Mouse (Mus musculus): Measurements from ENCODE around the gene Mbd6. TPM values are rescaled to one million over a fixed set of nuclear protein-coding genes. Genes with fewer than 3 reads are reported as not detected.

Mbd6 gene
- total RNA-seq, 2 experiments from 2014 or later = 41.2 to 44.7 TPM

DNA sequence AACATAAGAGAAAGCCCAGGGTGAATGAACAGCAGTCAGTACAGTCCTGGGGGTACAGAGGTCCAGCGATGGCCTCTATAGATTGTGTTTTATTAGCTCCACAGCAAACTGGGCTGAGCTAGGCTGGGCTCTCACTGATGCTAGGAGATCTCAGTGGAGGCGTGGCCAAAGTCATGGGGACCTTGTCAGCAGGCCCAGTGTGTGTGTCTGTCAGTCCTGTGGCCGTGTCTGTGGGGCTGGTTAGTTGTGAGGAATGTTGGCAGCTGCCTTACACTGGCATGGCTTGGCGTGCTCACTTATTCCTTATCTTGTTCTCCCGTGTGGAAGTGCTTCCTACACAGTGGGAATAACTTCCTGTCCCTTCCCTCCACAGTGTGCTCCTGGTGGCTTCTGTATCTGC, 20.4 kb downstream of the Mbd6 start:
- intact Hi-C loops (cut with DNase I) = no loop called here
- DNase-seq (ENCODE audit: low spot score in 2 of 2) = no peak

GRCm38 (mm10) chr10:127267318-127267717, 21.5 kb downstream of the Mbd6 start:
- intact Hi-C loops (cut with DNase I) = loop anchor here (2.0 kb wide), 1 partner anchor 21 kb away; the partner anchor contains the start of gene Mbd6
- DNase-seq (ENCODE audit: low spot score in 2 of 2) = no peak

DNA sequence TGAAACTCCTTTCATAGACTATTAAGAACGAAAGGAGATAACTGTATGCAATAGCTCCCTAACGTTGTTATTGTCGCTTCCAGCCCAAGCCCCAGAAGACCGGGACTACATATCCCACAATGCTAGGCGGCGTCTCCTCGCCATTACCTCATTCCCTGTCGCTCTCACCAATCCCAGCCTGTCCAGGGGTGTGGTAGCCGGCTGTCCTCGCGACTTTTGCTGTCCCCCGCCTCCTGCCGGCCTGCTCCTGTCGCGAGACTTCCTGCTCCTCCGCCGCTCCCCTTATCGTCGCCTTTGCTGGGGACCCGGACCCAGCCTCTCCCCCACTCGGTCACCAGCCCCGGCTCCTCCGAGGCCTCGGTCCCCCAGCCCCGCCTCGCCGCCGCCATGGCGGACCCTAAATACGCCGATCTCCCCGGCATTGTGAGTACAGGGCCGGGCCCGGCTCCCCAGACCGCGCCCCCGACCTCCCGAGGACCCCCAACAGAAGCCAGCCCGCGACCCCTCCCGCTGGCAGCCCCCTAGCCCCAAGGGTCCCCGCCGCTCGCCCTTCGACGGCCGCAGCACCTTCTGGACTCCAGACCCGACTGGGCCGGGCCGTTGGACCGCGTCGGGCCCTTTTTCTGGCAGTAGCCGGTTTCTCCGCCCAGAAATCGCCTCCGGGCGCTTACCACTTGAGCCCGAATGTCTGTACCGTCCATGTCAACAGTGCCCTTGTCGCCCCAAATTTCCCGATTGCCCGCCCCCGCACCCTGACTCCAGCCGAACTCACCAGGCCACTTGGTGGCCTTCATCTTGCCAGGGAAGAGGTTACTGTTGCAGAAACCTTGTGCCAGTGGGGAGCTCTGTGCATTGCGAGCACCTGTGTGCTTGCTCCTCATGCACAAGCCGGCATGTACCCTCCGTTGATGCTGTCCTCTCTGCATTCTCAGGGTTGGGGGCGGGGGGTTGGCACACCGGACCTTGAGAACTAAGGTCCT, 22.4 kb downstream of the Mbd6 start, which contains the start of gene Dctn2:
Dctn2 (plus strand) TSS at position 257 of the 980 bp plus-strand sequence.
- intact Hi-C loops (cut with DNase I) = loop anchor here (2.0 kb wide), 1 partner anchor 22 kb away; the partner anchor contains the start of gene Mbd6
- DNase-seq (ENCODE audit: low spot score in 2 of 2) = peak; percentile 95 to 97

DNA sequence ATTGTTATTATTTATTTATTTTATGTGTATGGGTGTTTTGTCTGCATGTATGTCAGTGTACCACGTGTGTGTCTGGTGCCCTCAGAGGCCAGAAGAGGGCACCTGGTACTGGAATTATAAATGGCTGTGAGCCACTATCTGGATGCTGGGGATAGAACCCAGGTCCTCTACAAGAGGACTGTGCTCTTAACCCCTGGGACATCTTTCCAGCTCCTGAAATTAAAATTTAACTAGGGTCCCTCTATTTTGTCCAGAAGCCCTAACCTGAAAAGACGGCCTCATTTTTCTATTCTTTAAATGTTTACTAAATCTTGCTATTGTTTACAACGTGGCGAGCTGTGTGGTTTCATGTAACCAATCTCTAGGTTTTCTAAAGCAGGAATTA, 23.1 kb downstream of the Mbd6 start:
- intact Hi-C loops (cut with DNase I) = loop anchor here (2.0 kb wide), 1 partner anchor 23 kb away; the partner anchor contains the start of gene Mbd6
- DNase-seq (ENCODE audit: low spot score in 2 of 2) = no peak

- intact Hi-C loops (cut with DNase I) = no loop called here
- no peak for DNase-seq (ENCODE audit: low spot score in 2 of 2)
Observed at GRCm38 (mm10) chr10:127264971-127265370, 23.8 kb downstream of the Mbd6 start.

GRCm38 (mm10) chr10:127264336-127264735, 24.5 kb downstream of the Mbd6 start:
- intact Hi-C loops (cut with DNase I) = no loop called here
- DNase-seq (ENCODE audit: low spot score in 2 of 2) = no peak

DNA sequence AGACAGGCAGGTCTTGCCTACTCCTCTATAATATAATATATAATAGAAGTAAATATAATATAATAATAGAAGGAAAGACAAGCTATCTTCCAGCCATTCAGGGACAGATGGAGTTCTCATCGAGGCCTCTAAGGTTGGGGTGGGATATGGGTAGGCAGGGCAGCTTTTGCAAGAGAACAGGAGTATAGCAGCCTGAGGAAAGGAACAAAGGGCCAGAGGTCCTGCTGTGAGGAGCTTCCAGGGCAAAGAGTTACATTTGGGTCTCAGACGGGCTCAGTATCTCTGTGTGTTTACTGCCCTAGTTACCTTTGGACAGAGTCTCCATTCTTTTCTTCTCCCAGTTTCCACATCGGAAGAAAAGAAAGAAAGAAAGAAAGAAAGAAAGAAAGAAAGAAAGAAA, 25.2 kb downstream of the Mbd6 start:
- intact Hi-C loops (cut with DNase I) = no loop called here

GRCm38 (mm10) chr10:127262548-127263398, 26.0 kb downstream of the Mbd6 start, which contains the start of gene Kif5a:
Kif5a (minus strand) TSS chr10:127263348.
- intact Hi-C loops (cut with DNase I) = no loop called here
- peak; percentile 52 to 81 for DNase-seq (ENCODE audit: low spot score in 2 of 2)

More for the DNA sequence above, 25.2 kb downstream of the Mbd6 start:
- no peak for DNase-seq (ENCODE audit: low spot score in 2 of 2)

DNA sequence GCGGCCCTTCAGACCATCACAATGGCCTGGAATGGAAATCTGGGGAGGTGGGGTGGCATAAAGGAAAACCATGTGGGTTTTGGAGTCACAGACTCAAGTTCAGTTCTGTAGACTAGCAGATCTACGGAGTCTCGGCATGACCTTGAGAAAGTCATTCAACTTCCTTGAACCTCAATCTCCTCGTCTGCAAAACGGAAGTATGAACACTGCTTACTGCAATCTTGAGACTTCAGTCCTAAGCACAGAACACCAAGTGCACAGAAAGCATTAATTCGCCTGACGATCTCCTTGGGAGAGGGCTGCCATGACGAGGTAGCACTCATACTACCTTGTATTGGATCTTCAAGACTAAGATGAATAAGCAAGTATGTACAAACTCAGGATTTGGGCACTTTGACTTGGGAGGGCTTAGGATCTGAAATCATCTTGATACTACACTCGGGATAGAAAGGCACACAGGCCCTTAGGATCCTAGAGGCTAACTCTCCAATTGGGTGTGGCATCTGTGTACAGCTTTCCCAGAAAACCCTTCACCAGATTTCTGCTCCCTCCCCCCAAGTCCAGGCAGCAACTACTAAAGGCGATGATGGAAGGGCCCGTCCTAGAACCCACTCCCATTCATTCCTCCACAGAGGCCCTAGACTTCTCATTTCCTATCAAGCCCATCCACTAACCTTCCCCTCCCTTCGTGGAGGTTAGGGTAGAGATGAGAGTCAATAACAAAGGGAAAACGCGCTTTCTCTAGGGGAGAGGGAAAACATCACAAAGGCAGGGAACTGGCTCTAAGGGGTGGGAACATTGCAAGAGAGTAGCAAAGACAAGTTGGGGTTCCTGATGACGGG, 26.9 kb downstream of the Mbd6 start:
- DNase-seq (ENCODE audit: low spot score in 2 of 2) = no peak
- intact Hi-C loops (cut with DNase I) = no loop called here

DNA sequence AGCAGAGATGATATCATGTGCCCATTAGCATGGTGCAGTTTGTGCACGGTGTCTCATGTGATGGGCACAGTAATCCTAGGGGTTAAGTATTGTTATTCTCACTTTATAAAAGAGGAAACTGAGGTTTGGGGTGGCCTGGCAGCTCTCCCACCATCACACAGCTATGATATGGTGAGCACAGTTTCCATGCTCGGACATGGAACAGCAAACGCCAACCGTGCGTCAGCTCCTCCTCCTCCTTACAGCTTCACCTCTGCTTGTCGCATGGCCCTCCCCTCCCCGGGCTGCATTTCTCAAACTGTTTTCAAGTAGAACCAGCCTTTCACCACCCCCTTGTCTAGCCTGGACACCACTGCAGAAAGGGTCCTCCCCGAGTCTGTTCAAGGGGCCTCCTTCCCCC, 30.3 kb downstream of the Mbd6 start:
- intact Hi-C loops (cut with DNase I) = no loop called here

GRCm38 (mm10) chr10:127257790-127258189, 31.0 kb downstream of the Mbd6 start:
- intact Hi-C loops (cut with DNase I) = no loop called here
- no peak for DNase-seq (ENCODE audit: low spot score in 2 of 2)

More for the DNA sequence above, 30.3 kb downstream of the Mbd6 start:
- DNase-seq (ENCODE audit: low spot score in 2 of 2) = no peak

DNA sequence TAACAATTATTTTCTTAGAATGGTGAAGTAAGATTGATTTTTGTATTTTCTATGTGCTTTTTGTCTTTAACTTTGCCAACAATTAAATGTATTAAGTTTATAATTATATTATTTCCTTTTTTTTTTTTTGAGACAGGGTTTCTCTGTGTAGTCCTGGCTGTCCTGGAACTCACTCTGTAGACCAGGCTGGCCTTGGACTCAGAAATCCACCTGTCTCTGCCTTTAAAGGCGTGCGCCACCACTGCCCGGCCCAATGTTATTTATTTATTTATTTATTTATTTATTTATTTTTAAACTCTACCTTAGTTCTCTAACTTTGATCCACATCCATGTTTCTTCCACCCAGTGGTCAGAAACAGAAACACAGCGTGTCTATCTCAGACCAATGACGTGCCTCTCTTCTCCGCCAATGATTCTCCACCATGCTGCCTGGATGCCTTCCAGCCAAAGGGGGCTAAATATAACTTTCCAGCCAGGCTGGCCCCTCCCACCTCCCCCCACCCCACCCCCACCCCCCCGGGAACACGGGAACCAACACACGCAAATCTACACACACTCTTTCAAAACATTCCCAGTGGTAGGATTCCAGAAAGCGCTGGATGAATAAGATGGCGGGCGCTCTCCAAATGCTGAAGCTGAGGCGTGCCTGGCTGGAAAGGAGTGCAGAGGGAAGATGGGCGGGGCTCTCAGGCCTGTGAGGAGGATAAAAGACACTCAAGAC, 33.0 kb downstream of the Mbd6 start:
- intact Hi-C loops (cut with DNase I) = no loop called here

GRCm38 (mm10) chr10:127250810-127251209, 38.0 kb downstream of the Mbd6 start:
- intact Hi-C loops (cut with DNase I) = no loop called here
- no peak for DNase-seq (ENCODE audit: low spot score in 2 of 2)

More for the DNA sequence above, 33.0 kb downstream of the Mbd6 start:
- DNase-seq (ENCODE audit: low spot score in 2 of 2) = peak; percentile 40 to 81

GRCm38 (mm10) chr10:127238241-127238824, 50.5 kb downstream of the Mbd6 start:
- intact Hi-C loops (cut with DNase I) = no loop called here
- DNase-seq (ENCODE audit: low spot score in 2 of 2) = no peak

GRCm38 (mm10) chr10:127236541-127236940, 52.3 kb downstream of the Mbd6 start:
- DNase-seq (ENCODE audit: low spot score in 2 of 2) = no peak
- intact Hi-C loops (cut with DNase I) = no loop called here

GRCm38 (mm10) chr10:127233141-127233540, 55.7 kb downstream of the Mbd6 start:
- no peak for DNase-seq (ENCODE audit: low spot score in 2 of 2)
- intact Hi-C loops (cut with DNase I) = no loop called here

Data from left cerebral cortex, postnatal 14 days (tissue).